Mouse (Mus musculus) embryonic facial prominence, embryonic 15.5 days (tissue): ENCODE measurements at regions not wholly inside any gene's neighbourhood (a gene's known extent, or its start where the extent isn't known, plus 50 kb on each side); places are given as distances from the start of the nearest gene placed in this dataset.

Experiments
- ATAC-seq: fragments of 200-750 bp; cut with Nextera tagmentation; 2 replicates; pipeline ENCODE4 v1.8.0; 2017; ENCODE audit warnings: low read depth, moderate TSS enrichment; ENCODE audit not compliant: insufficient number of reproducible peaks, low FRiP score, low TSS enrichment
- H3K27ac ChIP-seq: fragments of 300-500 bp; sonication (generic); replicated peaks from 2 replicates; pipeline ENCODE4 v1.5.1; 2015; ENCODE audit warnings: mild to moderate bottlenecking, inconsistent platforms
- H3K27me3 ChIP-seq: fragments of 300-500 bp; sonication (generic); 2 replicates; pipeline ENCODE4 v1.6.1; 2015; ENCODE audit warnings: inconsistent platforms
- H3K36me3 ChIP-seq: fragments of 300-500 bp; sonication (generic); 2 replicates; pipeline ENCODE4 v1.6.1; 2015; ENCODE audit warnings: mild to moderate bottlenecking, inconsistent platforms
- H3K4me1 ChIP-seq: fragments of 300-500 bp; sonication (generic); 2 replicates; pipeline ENCODE4 v1.6.1; 2015; ENCODE audit warnings: inconsistent platforms
- H3K4me2 ChIP-seq: fragments of 300-500 bp; sonication (generic); replicated peaks from 2 replicates; pipeline ENCODE4 v1.6.1; 2015; ENCODE audit warnings: mild to moderate bottlenecking, inconsistent platforms
- H3K4me3 ChIP-seq: fragments of 300-500 bp; sonication (generic); replicated peaks from 2 replicates; pipeline ENCODE4 v1.5.1; 2015; ENCODE audit warnings: mild to moderate bottlenecking, inconsistent platforms
- H3K9ac ChIP-seq: fragments of 300-500 bp; sonication (generic); 2 replicates; pipeline ENCODE4 v1.6.1; 2015; ENCODE audit warnings: inconsistent platforms
- H3K9me3 ChIP-seq: fragments of 300-500 bp; sonication (generic); replicated peaks from 2 replicates; pipeline ENCODE4 v1.6.1; 2016; ENCODE audit warnings: inconsistent platforms
- WGBS: fragments of 180-500 bp; shearing (Covaris S2); methylation state at CpG from one replicate; pipeline ENCODE4 v1.1.7; 2015; 5-methylcytosine and 5-hydroxymethylcytosine counted together

DNA sequence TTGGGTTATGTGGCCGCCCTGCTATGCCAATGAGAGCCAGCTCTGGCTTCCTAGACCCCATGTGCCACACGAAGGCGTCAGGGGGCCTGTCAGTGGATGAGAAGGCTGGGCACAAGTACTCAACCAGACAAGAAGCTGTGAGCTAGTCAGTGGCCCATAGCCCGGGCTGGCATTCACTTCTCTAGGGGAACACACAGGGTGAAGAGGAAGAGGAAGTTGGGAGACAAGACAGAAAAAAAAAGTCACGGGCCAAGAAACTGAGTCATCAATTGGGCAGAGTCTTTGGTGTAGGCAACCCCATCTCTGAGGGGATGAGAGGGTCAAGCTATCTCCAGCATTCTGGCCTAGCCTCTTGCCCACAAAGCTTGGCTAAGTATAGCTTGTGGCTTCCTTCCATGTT, 93.8 kb upstream of the Rybp start:
- H3K4me3 ChIP-seq = no peak overlapping the region
- H3K9ac ChIP-seq = no peak overlapping the region
- H3K9me3 ChIP-seq = no peaks in the 10 kb centered on the region
- H3K36me3 ChIP-seq = no peaks in the 10 kb centered on the region
- no peak for ATAC-seq
- no peaks in the 10 kb centered on the region for H3K27me3 ChIP-seq
- peaks cover 55% of the 10 kb centered on the region for H3K4me1 ChIP-seq
- H3K4me2 ChIP-seq = no peak overlapping the region
- H3K27ac ChIP-seq = peak overlapping the region; percentile 63; the same call in 1 of the 2 replicates
- WGBS = 65% methylated on average over 5 of the region's 5 CpGs

DNA sequence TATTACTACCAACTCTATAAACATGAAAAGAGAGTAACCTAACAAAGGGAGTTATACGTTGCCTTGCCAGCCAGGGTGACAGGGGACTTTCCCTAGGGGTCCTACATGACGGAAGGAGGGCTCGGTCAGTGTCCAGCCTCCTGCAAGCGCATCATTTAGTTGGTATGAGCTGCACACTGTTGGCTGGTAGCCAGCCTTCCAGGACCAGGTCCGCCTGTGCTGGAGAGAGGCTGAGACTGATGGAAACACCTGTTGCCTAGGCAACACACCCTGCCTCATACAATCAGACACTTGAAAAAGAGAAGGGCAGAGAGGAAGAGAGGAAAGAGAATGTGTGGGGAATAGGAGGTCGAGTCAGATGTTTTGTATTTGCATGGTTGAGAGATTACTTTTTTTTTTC, 93.3 kb upstream of the Rybp start:
- ATAC-seq = peak; percentile 25; the same call in 1 of the 2 replicates
- Histone ChIP-seq H3K9ac (no peak overlapping the region), H3K27me3 (no peaks in the 10 kb centered on the region), H3K4me3 (no peak overlapping the region), H3K36me3 (no peaks in the 10 kb centered on the region), H3K27ac (peak overlapping the region; percentile 63; the same call in 1 of the 2 replicates), H3K4me1 (peaks cover 57% of the 10 kb centered on the region), H3K9me3 (no peaks in the 10 kb centered on the region), H3K4me2 (no peak overlapping the region)
- 31% methylated on average over 6 of the region's 6 CpGs for WGBS

DNA sequence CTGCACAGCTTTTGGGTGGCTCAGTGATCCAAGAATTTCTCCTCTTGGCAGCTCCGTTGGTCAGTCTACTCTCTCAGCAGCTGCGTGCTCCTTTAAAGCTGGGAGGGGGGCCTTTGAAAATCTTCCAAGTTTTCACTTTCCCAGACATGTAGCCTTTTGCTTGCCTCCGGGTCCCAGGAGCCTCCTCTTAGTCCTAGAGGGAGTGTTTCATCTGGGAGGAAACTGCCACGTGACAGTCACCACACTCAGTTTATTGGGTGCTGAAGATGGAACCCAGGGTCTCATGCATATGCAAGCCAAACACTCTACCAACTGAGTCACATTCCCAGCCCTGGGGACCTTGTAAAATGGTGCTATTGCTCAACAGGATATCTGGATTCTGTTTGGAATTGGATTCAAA, 92.5 kb upstream of the Rybp start:
- no peaks in the 10 kb centered on the region for H3K9me3 ChIP-seq
- WGBS = 29% methylated on average over 4 of the region's 4 CpGs
- H3K4me2 ChIP-seq = no peak overlapping the region

DNA sequence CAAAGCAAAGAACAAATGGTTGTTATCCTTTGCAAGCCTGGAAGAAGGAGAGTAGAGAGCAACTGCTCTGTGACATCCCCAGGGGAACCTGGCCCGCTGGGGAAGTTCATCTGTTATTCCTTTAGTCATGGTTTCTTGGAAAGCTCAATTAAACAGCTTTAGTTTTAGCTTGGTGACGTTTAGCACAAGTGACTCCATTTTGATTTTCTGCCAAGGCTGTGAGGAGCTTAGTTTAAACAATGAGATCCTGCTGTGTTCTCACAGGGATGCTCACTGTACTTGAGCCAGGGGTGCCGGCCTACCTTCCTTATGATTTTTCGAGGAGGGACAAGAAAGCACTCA, 91.2 kb upstream of the Rybp start:
- Histone ChIP-seq H3K27me3 (no peaks in the 10 kb centered on the region), H3K9me3 (no peaks in the 10 kb centered on the region), H3K4me3 (no peak overlapping the region), H3K4me1 (peaks cover 54% of the 10 kb centered on the region), H3K4me2 (no peak overlapping the region), H3K27ac (no peak overlapping the region; the same call in 1 of the 2 replicates), H3K36me3 (no peaks in the 10 kb centered on the region), H3K9ac (no peak overlapping the region)
- WGBS = 39% methylated on average over 4 of the region's 4 CpGs
- no peak for ATAC-seq

More for the DNA sequence above, 92.5 kb upstream of the Rybp start:
- Histone ChIP-seq H3K4me1 (peaks cover 54% of the 10 kb centered on the region), H3K27ac (peak overlapping the region; percentile 63; the same call in 1 of the 2 replicates), H3K9ac (no peak overlapping the region), H3K4me3 (no peak overlapping the region), H3K36me3 (no peaks in the 10 kb centered on the region), H3K27me3 (no peaks in the 10 kb centered on the region)
- ATAC-seq = no peak

DNA sequence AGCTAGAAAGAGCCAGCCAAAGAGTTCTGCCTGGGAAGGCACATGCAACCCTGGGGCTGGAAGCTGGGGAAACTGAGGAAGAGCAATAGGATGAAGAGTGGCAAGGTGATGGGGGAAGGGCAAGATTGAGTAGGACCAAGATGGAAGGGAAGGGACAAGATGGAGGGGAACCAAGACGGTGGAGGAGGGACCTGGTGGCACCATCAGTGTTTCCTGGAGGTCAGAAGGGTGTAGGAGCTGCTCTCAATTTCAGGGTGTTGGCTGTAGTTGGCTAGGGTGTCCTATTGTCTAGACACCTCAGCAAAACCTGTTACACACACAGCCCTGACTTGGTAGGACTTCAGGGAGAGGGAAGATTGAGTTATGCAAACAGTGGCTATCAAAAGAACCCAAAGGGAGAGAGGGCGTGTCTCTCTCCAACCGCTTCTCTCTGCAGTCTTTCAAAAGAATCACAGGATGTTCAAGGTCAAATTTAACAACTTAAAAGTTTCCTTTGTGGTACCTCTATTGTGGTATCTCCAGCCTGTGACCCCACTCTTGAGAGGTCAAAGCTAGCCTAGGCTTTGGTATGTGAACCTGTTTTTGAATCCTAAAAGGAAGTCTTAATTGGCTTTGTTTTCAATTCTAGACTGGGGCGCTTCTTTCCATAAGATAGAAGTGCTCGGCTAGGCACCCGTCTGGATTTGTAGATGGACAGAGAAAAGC, 90.7 kb upstream of the Rybp start:
- peaks cover 54% of the 10 kb centered on the region for H3K4me1 ChIP-seq

DNA sequence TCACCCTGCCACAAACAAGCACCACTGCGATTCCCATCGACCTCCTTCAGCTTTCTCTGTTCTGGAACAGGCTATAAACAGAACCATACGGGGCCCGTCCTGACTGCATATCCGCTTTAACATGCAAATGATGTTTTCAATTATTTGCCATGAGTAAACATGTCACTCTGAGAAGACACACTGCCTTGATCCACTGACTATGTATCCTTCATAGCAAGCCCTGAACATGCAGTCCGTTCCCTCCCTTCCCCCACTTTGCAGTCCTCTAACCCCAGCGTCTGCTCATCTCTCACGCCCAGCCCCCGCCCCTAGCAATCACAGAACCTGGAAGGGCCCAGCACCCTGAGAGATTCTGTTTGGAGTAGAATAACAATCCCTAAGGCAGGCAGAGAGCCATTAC, 89.4 kb upstream of the Rybp start:
- Histone ChIP-seq H3K4me2 (no peak overlapping the region), H3K36me3 (no peaks in the 10 kb centered on the region), H3K27ac (peak overlapping the region; percentile 78), H3K9ac (no peak overlapping the region), H3K9me3 (no peaks in the 10 kb centered on the region), H3K27me3 (no peaks in the 10 kb centered on the region), H3K4me1 (peaks cover 54% of the 10 kb centered on the region), H3K4me3 (no peak overlapping the region)
- ATAC-seq = peak; percentile 45; the same call in 1 of the 2 replicates
- WGBS = 11% methylated on average over 9 of the region's 9 CpGs

More for the DNA sequence above, 90.7 kb upstream of the Rybp start:
- Histone ChIP-seq H3K27me3 (no peaks in the 10 kb centered on the region), H3K4me2 (no peak overlapping the region), H3K27ac (no peak overlapping the region; the same call in 1 of the 2 replicates), H3K9me3 (no peaks in the 10 kb centered on the region), H3K4me3 (no peak overlapping the region), H3K36me3 (no peaks in the 10 kb centered on the region), H3K9ac (no peak overlapping the region)
- no peak for ATAC-seq
- 53% methylated on average over 6 of the region's 6 CpGs for WGBS

DNA sequence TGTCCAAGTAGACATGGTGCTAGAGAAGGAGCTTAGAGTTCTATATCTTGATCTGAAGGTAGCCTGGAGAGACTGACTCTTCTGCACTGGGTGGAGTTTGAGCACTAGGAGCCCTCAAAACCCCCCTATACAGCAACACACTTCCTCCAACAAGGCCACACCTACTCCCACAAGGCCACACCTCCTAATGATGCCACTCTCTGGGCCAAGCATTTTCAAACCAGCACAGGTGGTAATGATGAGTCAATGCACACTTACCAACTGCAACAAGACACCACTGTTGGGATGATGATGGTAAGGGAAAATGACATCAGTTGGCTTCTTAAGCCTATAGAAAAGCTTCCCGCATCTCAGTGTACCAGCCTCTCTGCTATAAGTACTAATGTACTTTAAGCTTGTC, 83.5 kb upstream of the Rybp start:
- H3K4me1 ChIP-seq = peaks cover 3% of the 10 kb centered on the region; the same call in 1 of the 2 replicates

DNA sequence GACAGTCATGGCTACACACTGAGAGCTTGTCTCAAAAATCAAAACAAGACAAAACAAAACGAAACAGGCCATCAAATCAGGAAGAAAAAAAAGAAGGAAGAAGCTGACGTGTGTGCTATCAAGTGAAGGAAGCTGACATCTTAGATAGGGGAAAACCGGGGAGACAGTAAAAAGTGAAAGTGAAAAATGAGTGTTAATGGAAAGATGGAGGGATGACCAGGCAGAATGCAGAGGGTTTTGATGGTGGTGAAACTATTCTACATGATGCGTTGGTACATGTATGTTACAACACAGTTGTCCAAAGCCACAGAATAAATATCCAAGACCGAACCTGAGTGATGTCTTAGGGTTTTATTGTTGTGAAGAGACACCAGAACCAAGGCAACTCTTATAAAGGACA, 83.1 kb upstream of the Rybp start:
- no peaks in the 10 kb centered on the region for H3K27me3 ChIP-seq
- no peak overlapping the region for H3K9ac ChIP-seq
- H3K36me3 ChIP-seq = no peaks in the 10 kb centered on the region
- no peak overlapping the region for H3K4me3 ChIP-seq
- H3K4me2 ChIP-seq = no peak overlapping the region
- ATAC-seq = no peak
- H3K4me1 ChIP-seq = no peaks in the 10 kb centered on the region
- no peak overlapping the region for H3K27ac ChIP-seq
- 91% methylated on average over 5 of the region's 5 CpGs for WGBS
- no peaks in the 10 kb centered on the region for H3K9me3 ChIP-seq

More for the DNA sequence above, 83.5 kb upstream of the Rybp start:
- no peaks in the 10 kb centered on the region for H3K36me3 ChIP-seq
- H3K27ac ChIP-seq = no peak overlapping the region
- H3K9ac ChIP-seq = no peak overlapping the region
- no peak overlapping the region for H3K4me3 ChIP-seq
- H3K4me2 ChIP-seq = no peak overlapping the region
- no peaks in the 10 kb centered on the region for H3K9me3 ChIP-seq
- H3K27me3 ChIP-seq = no peaks in the 10 kb centered on the region
- WGBS = 91% methylated on average over 1 of the region's 1 CpGs
- ATAC-seq = no peak

DNA sequence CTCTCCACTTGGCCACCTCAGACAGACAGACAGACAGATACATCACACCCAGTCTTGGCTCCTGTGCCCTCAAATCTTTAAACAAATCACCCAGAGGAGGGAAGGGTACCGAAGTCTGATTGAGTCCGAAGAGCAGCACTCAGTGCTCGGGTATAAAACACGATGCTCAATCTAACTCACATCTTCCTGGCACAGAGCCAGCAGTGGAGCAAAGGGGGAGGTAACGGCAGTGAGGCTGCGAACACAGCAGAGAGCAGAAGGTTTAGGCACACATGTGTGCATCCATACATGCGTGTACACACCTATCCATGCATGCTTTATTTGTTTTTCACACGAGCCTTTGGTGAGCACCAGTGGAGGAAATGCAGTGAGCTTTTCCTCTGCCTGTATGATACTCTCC, 78.9 kb upstream of the Rybp start:
- Histone ChIP-seq H3K27ac (no peak overlapping the region), H3K9me3 (no peaks in the 10 kb centered on the region), H3K36me3 (no peaks in the 10 kb centered on the region), H3K4me1 (no peaks in the 10 kb centered on the region), H3K9ac (no peak overlapping the region), H3K4me2 (no peak overlapping the region), H3K27me3 (no peaks in the 10 kb centered on the region), H3K4me3 (no peak overlapping the region)
- 47% methylated on average over 8 of the region's 8 CpGs for WGBS
- no peak for ATAC-seq

DNA sequence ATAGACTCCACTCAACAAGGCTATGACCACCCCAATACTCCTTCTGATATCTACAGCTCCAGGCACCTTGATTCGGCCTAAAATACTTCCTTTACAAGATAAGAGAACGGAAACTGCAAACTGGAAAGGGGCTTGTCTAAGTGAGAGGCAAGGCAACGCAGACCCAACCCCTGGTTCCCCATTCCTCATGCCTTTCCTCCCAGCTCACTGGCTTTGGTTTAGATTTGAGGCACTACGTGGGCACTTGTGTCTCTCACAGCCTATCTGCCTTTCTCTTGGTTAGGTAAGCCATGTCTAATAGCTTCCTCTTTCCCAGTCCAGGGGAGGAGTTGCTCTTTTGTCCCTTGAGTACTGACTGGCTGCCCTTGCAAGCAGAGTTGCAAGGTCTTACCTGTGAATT, 78.5 kb upstream of the Rybp start:
- WGBS = 82% methylated on average over 4 of the region's 4 CpGs
- Histone ChIP-seq H3K4me3 (no peak overlapping the region), H3K27ac (no peak overlapping the region), H3K27me3 (no peaks in the 10 kb centered on the region), H3K4me2 (no peak overlapping the region), H3K4me1 (no peaks in the 10 kb centered on the region), H3K9me3 (no peaks in the 10 kb centered on the region), H3K9ac (no peak overlapping the region), H3K36me3 (no peaks in the 10 kb centered on the region)
- no peak for ATAC-seq

DNA sequence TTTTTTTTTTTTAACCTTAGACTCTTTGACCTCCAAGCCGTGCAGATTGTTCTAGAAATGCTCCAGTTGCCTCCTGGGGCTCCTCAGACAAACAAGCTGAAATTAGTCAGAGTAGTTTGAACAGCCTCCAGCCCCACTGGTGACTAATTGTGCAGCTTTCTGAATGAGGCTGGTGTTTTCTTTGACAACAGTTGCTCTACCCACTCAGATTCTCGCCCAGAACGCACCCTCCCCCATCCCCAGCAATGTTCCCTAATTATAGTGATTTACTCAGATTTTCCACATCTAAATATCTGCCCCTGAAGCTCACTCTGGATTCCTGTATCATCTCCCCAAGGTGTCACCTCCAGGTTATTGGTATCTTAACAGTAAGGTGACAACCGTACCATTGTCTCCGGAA, 76.4 kb upstream of the Rybp start:
- H3K4me2 ChIP-seq = no peak overlapping the region
- no peak overlapping the region for H3K27ac ChIP-seq
- no peaks in the 10 kb centered on the region for H3K36me3 ChIP-seq
- no peak overlapping the region for H3K4me3 ChIP-seq
- no peaks in the 10 kb centered on the region for H3K27me3 ChIP-seq
- ATAC-seq = no peak
- no peaks in the 10 kb centered on the region for H3K4me1 ChIP-seq
- H3K9ac ChIP-seq = no peak overlapping the region
- WGBS = 49% methylated on average over 5 of the region's 5 CpGs
- H3K9me3 ChIP-seq = no peaks in the 10 kb centered on the region
